Mouse (Mus musculus): ENCODE data around the gene Dpm2.

Gene Dpm2

GRCm38 (mm10) chr2:32546951-32547350 is 23.7 kb upstream of the Dpm2 start:
- DNase-seq (ENCODE audit: extremely low read depth, insufficient read length, low spot score) = no peak

GRCm38 (mm10) chr2:32547380-32547779 is 23.3 kb upstream of the Dpm2 start:
- peak; percentile 30 for DNase-seq (ENCODE audit: extremely low read depth, insufficient read length, low spot score)

GRCm38 (mm10) chr2:32547964-32548739 is 22.5 kb upstream of the Dpm2 start:
- DNase-seq (ENCODE audit: extremely low read depth, insufficient read length, low spot score) = peak; percentile 59

- DNase-seq (ENCODE audit: extremely low read depth, insufficient read length, low spot score) = no peak
Observed at GRCm38 (mm10) chr2:32549171-32549570, 21.5 kb upstream of the Dpm2 start.

- DNase-seq (ENCODE audit: extremely low read depth, insufficient read length, low spot score) = peak; percentile 80
Observed at GRCm38 (mm10) chr2:32549764-32550163, 20.9 kb upstream of the Dpm2 start.

- no peak for DNase-seq (ENCODE audit: extremely low read depth, insufficient read length, low spot score)
Observed at GRCm38 (mm10) chr2:32551236-32551635, 19.4 kb upstream of the Dpm2 start.

GRCm38 (mm10) chr2:32553592-32554148 is 17.0 kb upstream of the Dpm2 start:
- DNase-seq (ENCODE audit: extremely low read depth, insufficient read length, low spot score) = no peak

GRCm38 (mm10) chr2:32555484-32555883 is 15.2 kb upstream of the Dpm2 start:
- DNase-seq (ENCODE audit: extremely low read depth, insufficient read length, low spot score) = no peak

- DNase-seq (ENCODE audit: extremely low read depth, insufficient read length, low spot score) = no peak
Observed at GRCm38 (mm10) chr2:32556019-32556418, 14.6 kb upstream of the Dpm2 start.

GRCm38 (mm10) chr2:32559570-32559969 is 11.1 kb upstream of the Dpm2 start:
- DNase-seq (ENCODE audit: extremely low read depth, insufficient read length, low spot score) = no peak

GRCm38 (mm10) chr2:32566536-32567063 is 4.1 kb upstream of the Dpm2 start:
- no peak for DNase-seq (ENCODE audit: extremely low read depth, insufficient read length, low spot score)

GRCm38 (mm10) chr2:32568149-32568548 is 2.5 kb upstream of the Dpm2 start:
- DNase-seq (ENCODE audit: extremely low read depth, insufficient read length, low spot score) = no peak

- DNase-seq (ENCODE audit: extremely low read depth, insufficient read length, low spot score) = no peak
Observed at GRCm38 (mm10) chr2:32568941-32569340, 1.7 kb upstream of the Dpm2 start.

- DNase-seq (ENCODE audit: extremely low read depth, insufficient read length, low spot score) = no peak
Observed at GRCm38 (mm10) chr2:32572196-32572595, 1.5 kb downstream of the Dpm2 start.

- no peak for DNase-seq (ENCODE audit: extremely low read depth, insufficient read length, low spot score)
Observed at GRCm38 (mm10) chr2:32574497-32574896, 3.8 kb downstream of the Dpm2 start, which contains the start of gene Pip5kl1. Pip5kl1 (plus strand) TSS chr2:32574797.

- peak; percentile 54 for DNase-seq (ENCODE audit: extremely low read depth, insufficient read length, low spot score)
Observed at GRCm38 (mm10) chr2:32574901-32575585, 4.4 kb downstream of the Dpm2 start.

GRCm38 (mm10) chr2:32575586-32576160 is 5.0 kb downstream of the Dpm2 start, which contains the start of gene 9430097D07Rik:
9430097D07Rik (minus strand) TSS chr2:32575684.
- no peak for DNase-seq (ENCODE audit: extremely low read depth, insufficient read length, low spot score)

GRCm38 (mm10) chr2:32576532-32576931 is 5.9 kb downstream of the Dpm2 start:
- DNase-seq (ENCODE audit: extremely low read depth, insufficient read length, low spot score) = no peak

- no peak for DNase-seq (ENCODE audit: extremely low read depth, insufficient read length, low spot score)
Observed at GRCm38 (mm10) chr2:32578146-32579046, 7.7 kb downstream of the Dpm2 start.

Measured in 3134 (cell line).